Mouse (Mus musculus) cerebellum, postnatal 25 days (tissue): ENCODE measurements around the gene Rdh1.
A peak's percentile ranks its signal among the peaks of the same experiment; 100 is the strongest.

Experiments
- DNase-seq, 2 experiments: peaks; one replicate each; pipeline ENCODE4 v3.0.0; 2021; ENCODE audit warnings: mixed read lengths in 2 of 2

Gene Rdh1

GRCm38 (mm10) chr10:127759181-127760110 lies at the start of gene Rdh1, which contains the start of gene Rdh16f1:
Rdh1 (plus strand) TSS chr10:127759721.
Rdh16f1 (plus strand) TSS chr10:127759787.
- DNase-seq, result peak in 1 of 2 experiments; percentile 1

GRCm38 (mm10) chr10:127710331-127710730 lies 49.2 kb upstream of the Rdh1 start:
- DNase-seq, result peak; percentile 21 to 46

DNA sequence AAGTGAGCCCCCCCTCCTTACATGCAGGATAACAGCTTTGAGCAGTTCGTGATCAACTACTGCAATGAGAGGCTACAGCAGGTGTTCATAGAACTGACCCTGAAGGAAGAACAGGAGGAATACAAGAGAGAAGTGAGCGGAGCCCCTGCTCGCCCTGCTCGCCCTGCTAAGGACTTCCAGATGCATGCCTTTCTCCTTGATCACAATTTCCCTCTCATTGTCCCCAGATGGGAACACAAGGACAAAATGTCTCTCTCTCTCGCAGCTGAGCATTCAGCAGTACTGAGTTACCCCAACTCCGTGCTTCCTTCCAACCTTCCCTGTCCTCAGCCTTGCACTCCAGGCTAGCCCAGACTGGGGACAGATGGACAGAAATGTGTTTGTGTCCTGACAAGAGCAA lies 46.8 kb upstream of the Rdh1 start:
- DNase-seq, result no peak

DNA sequence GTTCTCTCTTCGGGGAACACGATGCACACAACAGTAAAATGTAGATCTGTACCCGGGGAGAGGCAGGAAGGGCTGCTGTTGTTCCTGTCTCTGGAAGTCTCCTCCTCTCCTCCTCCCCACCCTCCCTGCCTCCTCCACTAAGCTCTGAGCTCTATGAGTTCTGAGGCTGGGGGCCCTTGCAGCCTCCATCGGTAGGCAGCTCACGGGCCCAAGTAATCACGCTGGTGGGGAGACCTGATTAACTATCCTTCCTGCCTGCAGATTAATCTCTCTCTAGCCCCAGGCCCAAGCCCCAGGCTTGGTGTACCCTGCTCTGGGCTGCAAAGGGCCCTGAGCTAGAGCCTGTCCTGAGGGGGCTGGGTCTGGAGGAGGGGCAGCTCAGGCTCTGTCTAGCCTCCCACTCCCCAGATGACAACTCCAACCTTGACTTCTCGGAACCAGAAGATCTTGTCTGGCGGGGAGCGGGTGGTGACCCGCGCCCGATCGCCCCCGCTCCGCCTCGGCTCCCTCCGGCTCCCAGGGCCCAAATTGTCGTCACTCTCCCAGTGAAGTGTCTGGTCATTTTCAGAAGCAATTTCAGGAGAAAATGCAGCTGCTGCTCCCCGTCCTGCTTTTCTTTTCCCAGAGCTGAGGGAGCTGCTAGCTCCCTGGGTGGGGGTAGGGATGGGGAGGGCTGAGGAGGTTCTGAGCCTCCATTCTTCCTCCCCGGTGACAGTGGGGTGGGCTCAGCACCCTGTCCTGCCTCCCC lies 37.7 kb upstream of the Rdh1 start:
- DNase-seq, result no peak

DNA sequence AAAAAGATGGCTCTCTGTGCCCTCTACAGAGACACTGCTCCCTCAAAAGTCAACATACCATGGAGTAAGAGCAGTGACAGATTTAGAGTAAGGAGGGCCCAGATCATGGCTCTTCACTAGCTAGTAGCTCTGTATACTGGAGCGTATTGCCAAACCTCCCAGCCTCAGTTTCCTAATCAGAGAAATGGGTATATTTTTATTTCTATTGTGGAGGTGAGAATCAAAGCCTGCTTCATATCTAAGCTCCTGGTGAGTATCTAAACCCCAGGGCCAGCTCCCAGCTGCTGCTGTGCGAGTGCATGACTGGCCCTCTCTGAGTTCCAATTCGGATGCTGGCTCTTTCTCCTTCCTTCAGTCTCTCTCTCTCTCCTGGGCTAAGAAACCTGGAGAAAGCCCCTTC lies 35.3 kb upstream of the Rdh1 start, which contains the start of gene Tac2:
Gene Tac2, plus strand, starts transcription at position 301 of the 400 bp plus-strand sequence.
- DNase-seq, result no peak

- no peak for DNase-seq
These were observed 34.4 kb upstream of the Rdh1 start for GRCm38 (mm10) chr10:127725136-127725535.

DNA sequence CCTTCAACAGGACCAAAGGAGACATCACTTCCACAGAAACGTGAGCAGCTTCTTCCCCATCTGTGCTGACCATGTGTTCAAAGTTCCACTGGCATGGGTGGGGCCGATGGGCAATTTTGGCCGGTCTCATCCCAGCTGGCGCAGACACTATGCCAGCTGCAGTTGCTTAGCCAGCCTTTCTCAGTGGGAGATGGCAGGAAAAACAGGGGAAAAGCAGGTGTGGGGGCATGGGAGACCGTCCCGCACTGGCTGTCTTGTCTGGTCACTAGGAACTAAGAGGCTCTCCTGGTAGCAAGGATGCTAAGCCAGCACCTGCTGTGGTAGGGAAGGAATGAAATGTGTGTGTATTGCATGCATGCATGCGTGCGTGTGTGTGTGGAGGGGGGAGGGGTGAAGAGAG lies 31.1 kb upstream of the Rdh1 start:
- no peak for DNase-seq

DNA sequence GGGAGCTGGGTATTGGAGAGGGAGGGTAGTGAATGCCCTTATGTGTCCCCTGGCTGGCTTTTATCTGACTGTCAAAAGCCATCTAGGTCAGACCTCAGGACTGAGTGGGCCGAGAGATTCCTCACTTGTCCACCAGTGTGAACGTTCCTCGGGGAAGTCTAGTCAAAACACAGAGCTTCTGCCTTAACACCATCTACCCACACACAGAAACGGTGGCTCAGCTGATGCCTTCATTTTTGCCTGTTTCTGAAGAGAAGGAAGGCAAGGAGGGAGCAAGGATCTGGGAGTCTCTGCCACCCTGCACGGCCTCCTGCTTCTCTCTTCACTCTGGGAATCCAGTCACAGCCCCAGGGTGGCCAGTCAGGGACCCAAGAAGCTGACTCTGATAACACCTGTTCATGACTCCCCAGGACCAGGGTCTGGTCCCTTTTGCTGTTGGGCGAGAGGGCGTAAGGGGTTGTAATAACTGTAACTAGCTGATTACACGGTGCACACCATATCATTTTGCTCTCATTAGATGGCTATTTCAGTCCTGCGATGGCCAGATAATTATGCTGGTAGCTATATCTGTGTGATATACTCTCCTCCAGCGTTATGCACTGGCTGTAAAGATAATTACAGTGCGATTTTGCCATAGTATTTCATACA lies 29.1 kb upstream of the Rdh1 start:
- DNase-seq, result no peak

- DNase-seq, result no peak
These were observed 28.6 kb upstream of the Rdh1 start for GRCm38 (mm10) chr10:127730933-127731310.

DNA sequence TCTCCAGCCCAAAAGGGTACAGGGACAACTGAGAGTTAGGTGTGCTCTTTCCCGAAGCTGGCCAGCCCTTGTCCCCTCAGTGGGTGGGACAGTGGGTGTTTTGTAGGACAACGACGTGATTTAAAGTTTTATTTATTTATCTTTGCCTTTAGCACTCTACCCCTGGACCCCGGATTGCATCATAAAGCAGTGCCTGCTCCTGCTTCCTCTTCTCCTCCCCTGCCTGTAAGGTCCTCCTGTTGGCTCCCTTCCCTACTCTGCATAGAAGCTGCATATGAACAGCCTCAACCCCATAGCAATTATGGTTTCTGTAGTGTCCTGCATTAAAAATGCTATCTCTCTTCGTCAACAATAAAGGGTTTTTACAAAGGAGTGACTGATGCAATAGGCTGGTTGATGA lies 28.1 kb upstream of the Rdh1 start:
- DNase-seq, result no peak

- peak in 1 of 2 experiments; percentile 23 for DNase-seq
These were observed 25.1 kb upstream of the Rdh1 start for GRCm38 (mm10) chr10:127734434-127734833.

GRCm38 (mm10) chr10:127736266-127736665 lies 23.3 kb upstream of the Rdh1 start:
- DNase-seq, result no peak

- no peak for DNase-seq
These were observed 22.6 kb upstream of the Rdh1 start for GRCm38 (mm10) chr10:127736916-127737315.

- DNase-seq, result no peak
These were observed 22.0 kb upstream of the Rdh1 start for GRCm38 (mm10) chr10:127737552-127737951.

DNA sequence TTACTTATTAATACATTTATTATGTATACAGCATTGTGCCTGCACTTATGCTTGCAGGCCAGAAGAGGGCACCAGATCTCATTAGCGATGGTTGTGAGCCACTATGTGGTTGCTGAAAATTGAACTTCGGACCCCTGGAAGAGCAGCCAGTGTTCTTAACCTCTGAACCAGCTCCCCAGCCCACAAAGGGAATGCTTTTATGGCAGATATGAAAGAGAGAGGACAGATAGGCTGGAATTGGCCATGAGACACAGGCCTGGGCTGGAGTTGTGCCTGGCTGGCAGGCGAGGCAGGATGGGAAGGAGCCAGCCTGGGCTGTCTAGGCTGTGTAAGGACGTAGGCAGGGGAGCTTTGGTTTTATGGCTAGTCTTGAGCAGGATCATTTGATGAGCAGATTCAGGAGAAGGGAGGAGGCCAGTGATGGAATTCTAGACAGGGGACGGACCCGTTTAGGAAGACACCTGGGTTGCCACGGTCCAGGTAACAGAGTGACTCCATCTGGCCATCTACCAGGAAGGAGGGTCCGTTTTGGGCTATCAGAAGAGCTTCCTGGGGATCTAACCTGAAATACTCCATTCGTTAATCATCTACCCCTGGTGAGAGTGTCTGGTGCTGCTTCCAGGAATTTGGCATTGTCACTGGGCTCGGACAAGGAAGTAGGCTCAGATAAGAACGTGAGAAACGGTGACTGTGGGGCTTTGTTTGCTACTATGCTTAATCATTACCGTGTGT lies 21.2 kb upstream of the Rdh1 start:
- peak in 1 of 2 experiments; percentile 58 for DNase-seq

- peak; percentile 82 to 92 for DNase-seq
These were observed 20.3 kb upstream of the Rdh1 start, which contains the start of gene Zbtb39 for GRCm38 (mm10) chr10:127739083-127739660. Zbtb39 (plus strand) TSS chr10:127739538.

DNA sequence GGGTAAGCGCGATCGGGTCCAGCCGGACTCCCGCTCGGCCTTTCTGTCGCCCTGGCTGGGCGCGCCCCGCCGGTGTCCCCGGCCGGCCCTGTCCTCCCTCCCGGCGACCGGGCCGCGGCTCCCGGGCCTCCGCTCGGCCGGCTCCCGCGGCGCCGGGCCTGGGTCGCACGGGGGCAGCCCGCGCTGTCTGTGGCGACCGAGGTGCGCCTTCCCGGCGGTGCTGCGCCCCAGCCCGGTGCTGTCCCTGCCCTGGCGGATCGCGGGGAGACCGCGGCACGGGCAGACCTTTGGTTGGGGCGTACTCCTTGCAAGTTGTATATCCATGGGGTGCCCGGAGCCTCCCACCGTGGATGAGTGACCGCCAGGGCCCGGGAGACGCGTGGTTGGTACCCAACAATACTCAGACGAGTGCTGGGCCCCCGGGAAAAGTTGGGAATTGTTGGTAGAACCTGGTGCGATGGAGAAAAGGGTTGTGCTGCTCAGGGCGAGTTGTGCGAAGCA lies 19.8 kb upstream of the Rdh1 start:
- DNase-seq, result no peak

GRCm38 (mm10) chr10:127744661-127745060 lies 14.9 kb upstream of the Rdh1 start:
- DNase-seq, result peak; percentile 48 to 62

- no peak for DNase-seq
These were observed 13.6 kb upstream of the Rdh1 start for GRCm38 (mm10) chr10:127745886-127746285.

DNA sequence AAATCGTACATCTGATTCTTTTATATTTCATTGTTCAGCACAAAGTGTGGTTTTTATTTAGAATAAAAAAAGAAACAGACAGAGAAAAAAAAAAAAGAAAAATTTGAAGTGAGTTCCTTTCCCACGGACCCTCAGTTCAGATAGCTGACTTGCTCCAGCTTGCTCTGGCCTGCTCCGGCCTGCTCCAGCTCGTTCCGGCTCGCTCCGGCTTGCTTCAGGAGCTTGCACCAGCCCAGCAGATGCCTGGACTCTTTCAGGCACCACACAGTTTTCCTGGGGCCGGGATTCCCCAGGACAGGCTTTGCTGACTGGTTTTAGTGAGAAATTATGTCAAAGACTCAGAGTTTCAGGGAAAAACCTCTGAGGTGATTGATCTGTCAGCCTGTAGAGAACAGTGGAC lies 12.3 kb upstream of the Rdh1 start:
- no peak for DNase-seq

DNA sequence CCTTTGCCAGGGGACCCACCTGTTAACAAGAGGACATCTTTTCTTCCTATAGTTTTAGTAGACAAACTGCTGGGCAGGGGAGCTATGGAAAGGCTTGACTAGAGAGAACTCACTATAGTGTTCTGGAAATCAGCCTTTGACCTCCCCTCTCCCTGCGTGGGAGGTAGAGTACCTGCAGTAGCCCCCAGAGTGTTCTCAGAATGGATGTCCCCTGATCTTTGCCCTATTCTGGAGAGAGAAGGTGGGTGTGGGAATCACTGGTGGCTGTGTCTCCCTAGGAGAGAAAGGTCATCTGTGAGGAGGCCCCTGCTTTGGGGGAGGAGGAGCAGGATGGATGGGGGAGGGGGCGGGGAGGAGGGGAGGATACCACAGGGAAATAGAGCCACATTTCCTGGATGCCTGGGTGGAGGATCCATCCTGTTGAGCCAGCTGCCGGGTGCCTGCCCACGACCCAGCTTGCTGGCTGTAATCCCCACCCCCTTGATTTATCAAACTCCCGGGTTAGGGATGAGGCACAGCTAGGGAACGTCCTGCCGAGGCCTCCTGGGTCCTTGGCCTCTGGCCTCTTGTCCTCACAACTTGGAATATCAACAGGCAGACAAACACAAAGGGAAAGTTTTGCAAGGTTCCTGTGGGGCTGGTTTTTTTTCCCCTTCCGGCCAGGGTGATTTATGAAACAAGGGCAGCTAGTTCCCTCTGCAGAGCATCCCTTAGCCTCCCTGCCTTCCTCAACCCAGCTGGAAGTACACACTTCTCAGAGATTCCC lies 10.5 kb upstream of the Rdh1 start:
- no peak for DNase-seq
